Mouse (Mus musculus): Measurements from ENCODE around the gene Slc11a1. TPM values are rescaled to one million over a fixed set of nuclear protein-coding genes. Genes with fewer than 3 reads are reported as not detected.
A peak's percentile ranks its signal among the peaks of the same experiment; 100 is the strongest.

Slc11a1 gene
- polyA plus RNA-seq, 1 experiment from 2014 or later = 1.6 TPM

GRCm38 (mm10) chr1:74408589-74409504 is 33.9 kb downstream of the Slc11a1 start, which contains the start of gene Vil1:
TSS of gene Vil1 (plus strand) at chr1:74409376.
- Histone ChIP-seq H3K9me3 (no peaks in the 10 kb centered on the region), H3K36me3 (no peaks in the 10 kb centered on the region), H3K27ac (peak within 1 kb of the TSS; percentile 23; the same call in 1 of the 2 replicates), H3K27me3 (ENCODE audit: insufficient read depth, poor library complexity, severe bottlenecking) (no peaks in the 10 kb centered on the region), H3K4me3 (no peak within 1 kb of the TSS), H3K4me1 (peaks cover 10% of the 10 kb centered on the region)
- 58% methylated on average over 14 of the region's 15 CpGs for WGBS
- no peak for DNase-seq (ENCODE audit: low spot score)

- Histone ChIP-seq H3K9me3 (no peaks in the 10 kb centered on the region), H3K36me3 (no peaks in the 10 kb centered on the region), H3K27me3 (ENCODE audit: insufficient read depth, poor library complexity, severe bottlenecking) (no peaks in the 10 kb centered on the region), H3K4me3 (no peak overlapping the region), H3K4me1 (peaks cover 19% of the 10 kb centered on the region), H3K27ac (no peak overlapping the region)
- no peak for DNase-seq (ENCODE audit: low spot score)
- WGBS = 63% methylated on average over 2 of the region's 2 CpGs
Observed at GRCm38 (mm10) chr1:74411753-74412325, 36.8 kb downstream of the Slc11a1 start.

- Histone ChIP-seq H3K27me3 (ENCODE audit: insufficient read depth, poor library complexity, severe bottlenecking) (no peaks in the 10 kb centered on the region), H3K27ac (no peak overlapping the region), H3K4me3 (no peak overlapping the region)
Observed at GRCm38 (mm10) chr1:74412711-74413110, 37.7 kb downstream of the Slc11a1 start.

GRCm38 (mm10) chr1:74415143-74415542 is 40.1 kb downstream of the Slc11a1 start:
- Histone ChIP-seq H3K9me3 (no peaks in the 10 kb centered on the region), H3K4me3 (no peak overlapping the region), H3K27me3 (ENCODE audit: insufficient read depth, poor library complexity, severe bottlenecking) (no peaks in the 10 kb centered on the region; the same call in 1 of the 2 replicates), H3K36me3 (no peaks in the 10 kb centered on the region), H3K4me1 (peaks cover 23% of the 10 kb centered on the region), H3K27ac (no peak overlapping the region)
- 42% methylated on average over 4 of the region's 4 CpGs for WGBS
- peak; percentile 87 for DNase-seq (ENCODE audit: low spot score)

More at GRCm38 (mm10) chr1:74412711-74413110, 37.7 kb downstream of the Slc11a1 start:
- H3K9me3 ChIP-seq = no peaks in the 10 kb centered on the region
- DNase-seq (ENCODE audit: low spot score) = no peak
- H3K4me1 ChIP-seq = peaks cover 19% of the 10 kb centered on the region
- WGBS = 79% methylated on average over 8 of the region's 8 CpGs
- H3K36me3 ChIP-seq = no peaks in the 10 kb centered on the region

GRCm38 (mm10) chr1:74418747-74419439 is 43.9 kb downstream of the Slc11a1 start:
- no peak overlapping the region for H3K27ac ChIP-seq
- H3K4me3 ChIP-seq = no peak overlapping the region
- H3K27me3 ChIP-seq (ENCODE audit: insufficient read depth, poor library complexity, severe bottlenecking) = no peaks in the 10 kb centered on the region; the same call in 1 of the 2 replicates
- peaks cover 38% of the 10 kb centered on the region for H3K4me1 ChIP-seq
- no peak for DNase-seq (ENCODE audit: low spot score)
- H3K36me3 ChIP-seq = no peaks in the 10 kb centered on the region
- no peaks in the 10 kb centered on the region for H3K9me3 ChIP-seq
- 76% methylated on average over 17 of the region's 17 CpGs for WGBS

GRCm38 (mm10) chr1:74419440-74419794 is 44.4 kb downstream of the Slc11a1 start:
- H3K27ac ChIP-seq = no peak overlapping the region
- no peak overlapping the region for H3K4me3 ChIP-seq
- H3K4me1 ChIP-seq = peaks cover 38% of the 10 kb centered on the region
- 55% methylated on average over 9 of the region's 9 CpGs for WGBS
- H3K36me3 ChIP-seq = no peaks in the 10 kb centered on the region
- H3K9me3 ChIP-seq = no peaks in the 10 kb centered on the region
- DNase-seq (ENCODE audit: low spot score) = no peak
- no peaks in the 10 kb centered on the region; the same call in 1 of the 2 replicates for H3K27me3 ChIP-seq (ENCODE audit: insufficient read depth, poor library complexity, severe bottlenecking)

- Histone ChIP-seq H3K4me3 (peak overlapping the region; percentile 3; the same call in 1 of the 2 replicates), H3K4me1 (peaks cover 43% of the 10 kb centered on the region), H3K9me3 (no peaks in the 10 kb centered on the region), H3K27me3 (ENCODE audit: insufficient read depth, poor library complexity, severe bottlenecking) (no peaks in the 10 kb centered on the region; the same call in 1 of the 2 replicates), H3K36me3 (no peaks in the 10 kb centered on the region), H3K27ac (peak overlapping the region; percentile 42; the same call in 1 of the 2 replicates)
- DNase-seq (ENCODE audit: low spot score) = no peak
- WGBS = 18% methylated on average over 8 of the region's 8 CpGs
Observed at GRCm38 (mm10) chr1:74423147-74423546, 48.2 kb downstream of the Slc11a1 start.

GRCm38 (mm10) chr1:74425845-74426244 is 50.9 kb downstream of the Slc11a1 start:
- Histone ChIP-seq H3K27me3 (ENCODE audit: insufficient read depth, poor library complexity, severe bottlenecking) (no peaks in the 10 kb centered on the region), H3K4me1 (peaks cover 29% of the 10 kb centered on the region), H3K36me3 (no peaks in the 10 kb centered on the region), H3K4me3 (no peak overlapping the region), H3K27ac (no peak overlapping the region; the same call in 1 of the 2 replicates), H3K9me3 (no peaks in the 10 kb centered on the region)
- 70% methylated on average over 7 of the region's 7 CpGs for WGBS
- DNase-seq (ENCODE audit: low spot score) = no peak

GRCm38 (mm10) chr1:74433220-74433619 is 58.2 kb downstream of the Slc11a1 start:
- DNase-seq (ENCODE audit: low spot score) = no peak
- H3K4me3 ChIP-seq = no peak overlapping the region
- no peaks in the 10 kb centered on the region for H3K27me3 ChIP-seq (ENCODE audit: insufficient read depth, poor library complexity, severe bottlenecking)
- H3K36me3 ChIP-seq = peaks cover 34% of the 10 kb centered on the region
- H3K4me1 ChIP-seq = peaks cover 3% of the 10 kb centered on the region
- H3K27ac ChIP-seq = no peak overlapping the region
- WGBS = 73% methylated on average over 6 of the region's 6 CpGs
- H3K9me3 ChIP-seq = no peaks in the 10 kb centered on the region

GRCm38 (mm10) chr1:74434596-74434995 is 59.6 kb downstream of the Slc11a1 start:
- Histone ChIP-seq H3K27ac (no peak overlapping the region), H3K36me3 (peaks cover 47% of the 10 kb centered on the region), H3K4me1 (peaks cover 6% of the 10 kb centered on the region), H3K4me3 (no peak overlapping the region), H3K27me3 (ENCODE audit: insufficient read depth, poor library complexity, severe bottlenecking) (no peaks in the 10 kb centered on the region), H3K9me3 (no peaks in the 10 kb centered on the region)
- WGBS = 78% methylated on average over 5 of the region's 5 CpGs
- no peak for DNase-seq (ENCODE audit: low spot score)

- H3K9me3 ChIP-seq = no peaks in the 10 kb centered on the region
- no peak overlapping the region for H3K4me3 ChIP-seq
- H3K27ac ChIP-seq = no peak overlapping the region
- WGBS = 89% methylated on average over 6 of the region's 6 CpGs
- H3K4me1 ChIP-seq = peaks cover 6% of the 10 kb centered on the region
- H3K36me3 ChIP-seq = peaks cover 55% of the 10 kb centered on the region
- DNase-seq (ENCODE audit: low spot score) = no peak
- no peaks in the 10 kb centered on the region for H3K27me3 ChIP-seq (ENCODE audit: insufficient read depth, poor library complexity, severe bottlenecking)
Observed at GRCm38 (mm10) chr1:74435563-74435962, 60.6 kb downstream of the Slc11a1 start.
